Mouse (Mus musculus) E14TG2a.4 (cell line): ENCODE data around the gene Nomo1.

Experiments used
- CTCF ChIP-seq: conservative IDR thresholded peaks from 2 replicates; pipeline ENCODE4 v1.5.1; 2014; ENCODE audit warnings: low read length
- NANOG ChIP-seq: IDR thresholded peaks from 2 replicates; pipeline ENCODE4 v1.6.1; 2014; ENCODE audit warnings: borderline replicate concordance, low read length, mixed read lengths

GRCm38 (mm10) chr7:45986893-45987292 is 46.6 kb upstream of the Nomo1 start:
- TF ChIP-seq CTCF (no peak), NANOG (no peak)
